Mouse (Mus musculus): ENCODE results near the gene Mroh7. TPM values are rescaled to one million over a fixed set of nuclear protein-coding genes. Genes with fewer than 3 reads are reported as not detected.

The Mroh7 gene
- total RNA-seq, 4 experiments from 2014 or later: 1.0 to 5.1 (median 3.2) TPM

DNA sequence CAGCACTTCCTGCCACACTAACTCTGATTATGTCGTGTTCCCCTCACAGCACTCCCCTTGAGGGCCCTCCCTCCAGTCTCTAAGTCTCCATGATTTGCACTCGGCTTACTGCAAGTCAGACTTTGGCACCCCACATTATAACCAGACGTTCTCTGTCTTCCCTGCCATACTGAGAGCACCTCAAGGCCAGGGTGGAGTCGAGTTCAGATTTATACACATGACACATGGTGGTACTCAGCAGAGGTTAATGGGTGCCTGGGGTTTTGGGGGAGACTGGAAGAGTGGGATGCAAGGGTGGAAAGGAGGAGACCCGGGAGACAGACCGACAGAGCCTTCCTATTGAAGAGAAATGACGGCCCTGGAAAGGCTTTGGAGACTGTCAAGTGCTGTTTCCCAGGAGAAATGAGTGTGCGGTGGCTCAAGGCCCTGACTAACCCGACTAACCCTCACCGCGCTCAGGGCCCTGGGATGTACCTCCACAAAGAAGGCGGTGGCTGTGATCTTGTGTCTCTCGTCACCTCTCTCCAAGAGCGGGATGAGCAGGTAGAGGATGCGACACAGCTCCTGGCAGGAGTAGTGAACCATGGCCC lies 36.8 kb downstream of the Mroh7 start:
- no peak for DNase-seq

GRCm38 (mm10) chr4:106688636-106689296 lies 42.0 kb downstream of the Mroh7 start:
- no peak for DNase-seq

DNA sequence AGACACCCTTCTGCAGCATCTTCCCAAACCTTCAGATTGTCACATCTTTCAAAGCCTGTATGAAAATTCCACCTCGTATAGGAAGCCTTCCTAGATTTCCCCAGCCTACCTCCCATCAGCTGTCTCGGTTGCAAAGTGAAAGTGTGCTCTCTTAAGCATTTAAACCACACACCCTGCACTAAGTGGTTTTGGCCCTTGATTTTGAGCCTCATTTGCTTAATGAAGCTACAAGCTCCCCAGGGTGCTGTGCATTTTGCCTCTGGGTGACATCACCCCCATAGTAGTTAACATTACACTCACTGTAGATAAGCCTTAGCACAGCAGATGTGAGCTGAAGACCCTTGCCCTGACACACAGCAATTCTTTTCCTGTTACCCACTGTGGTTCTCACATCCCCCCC lies 49.8 kb downstream of the Mroh7 start:
- DNase-seq: no peak

- DNase-seq: no peak
Observed at GRCm38 (mm10) chr4:106679152-106679551, 51.6 kb downstream of the Mroh7 start.

DNA sequence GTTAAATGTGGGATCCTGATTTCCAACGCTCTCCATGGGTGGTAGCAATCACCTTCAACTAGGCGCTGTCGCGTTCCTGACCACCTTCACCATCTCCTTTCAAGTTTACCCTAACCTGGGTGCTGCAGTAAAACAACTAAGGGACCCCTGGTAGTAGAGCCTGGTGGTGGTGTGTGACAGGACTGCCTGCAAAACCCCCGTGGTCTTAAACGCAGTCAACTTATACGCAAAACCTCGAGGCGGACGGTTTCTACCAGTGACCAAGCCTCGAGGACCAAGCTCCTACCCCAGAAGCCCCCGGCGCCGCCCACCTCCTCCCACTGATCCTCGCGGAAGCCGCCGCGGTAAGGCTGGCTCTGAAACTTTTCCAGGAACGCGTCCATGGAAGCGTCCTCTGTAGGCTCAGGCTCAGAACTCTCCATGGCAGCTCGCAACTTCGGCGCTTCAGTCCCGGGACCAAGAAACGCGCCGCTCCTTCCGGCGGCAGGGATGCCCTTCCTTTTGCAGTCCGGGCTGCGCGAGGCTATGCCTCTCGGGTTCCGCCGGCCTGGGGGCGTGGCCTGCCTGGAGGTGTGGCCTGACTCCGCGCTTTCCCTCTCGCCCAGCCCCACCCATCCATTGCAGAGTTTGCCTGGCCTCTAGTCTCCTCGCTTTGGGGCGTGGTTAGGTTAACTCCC lies 52.1 kb downstream of the Mroh7 start, which contains the start of gene Ttc4:
Gene Ttc4, minus strand, starts transcription at position 503 of the 677 bp plus-strand sequence.
- peak; percentile 82 for DNase-seq

- no peak for DNase-seq
Observed at GRCm38 (mm10) chr4:106676749-106677148, 54.0 kb downstream of the Mroh7 start.

- DNase-seq: no peak
Observed at GRCm38 (mm10) chr4:106666546-106666945, 64.2 kb downstream of the Mroh7 start.

DNA sequence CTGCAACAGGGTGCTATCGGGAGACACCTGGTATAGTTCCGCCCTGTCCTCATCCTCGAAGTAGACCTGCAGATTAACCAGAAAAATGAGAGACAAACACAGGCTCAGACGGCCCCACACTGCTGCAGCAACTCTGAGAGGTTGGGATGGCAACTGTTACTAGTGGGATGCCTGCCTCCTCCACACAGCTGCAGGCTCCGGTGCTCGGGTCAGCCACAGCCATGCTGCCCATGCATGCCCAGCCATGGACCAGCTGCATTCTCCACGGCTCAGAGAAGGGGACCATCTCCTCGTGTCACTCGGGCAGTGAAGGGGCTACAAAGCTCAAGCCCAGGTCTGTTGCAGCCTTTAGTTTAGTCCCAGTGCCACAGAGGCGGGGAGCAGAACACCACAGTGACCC lies 65.1 kb downstream of the Mroh7 start:
- no peak for DNase-seq

GRCm38 (mm10) chr4:106665269-106665668 lies 65.5 kb downstream of the Mroh7 start:
- no peak for DNase-seq

DNA sequence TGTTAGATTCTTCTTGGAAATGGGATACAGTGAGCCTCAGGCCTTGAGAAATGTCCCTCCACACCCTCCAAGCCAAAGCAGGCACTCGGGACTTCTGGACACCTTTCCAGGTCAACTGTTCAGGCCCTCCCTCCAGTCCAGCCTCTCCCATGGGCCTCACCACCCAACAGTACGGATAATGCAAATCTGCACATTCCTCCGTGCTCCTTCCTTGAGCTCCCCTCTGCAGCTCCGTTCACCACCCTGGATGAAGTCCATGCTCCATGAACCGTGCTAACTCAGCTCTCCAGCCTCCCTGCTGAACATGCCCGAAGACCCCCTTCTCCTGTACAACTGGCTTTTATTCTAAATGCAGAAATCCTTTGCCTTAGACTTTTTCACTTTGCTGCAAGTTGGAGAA lies 66.0 kb downstream of the Mroh7 start:
- no peak for DNase-seq

GRCm38 (mm10) chr4:106663956-106664470 lies 66.7 kb downstream of the Mroh7 start:
- DNase-seq: no peak

- DNase-seq: no peak
Observed at GRCm38 (mm10) chr4:106655681-106656080, 75.0 kb downstream of the Mroh7 start.

- DNase-seq: no peak
Observed at GRCm38 (mm10) chr4:106653051-106653450, 77.7 kb downstream of the Mroh7 start.

DNA sequence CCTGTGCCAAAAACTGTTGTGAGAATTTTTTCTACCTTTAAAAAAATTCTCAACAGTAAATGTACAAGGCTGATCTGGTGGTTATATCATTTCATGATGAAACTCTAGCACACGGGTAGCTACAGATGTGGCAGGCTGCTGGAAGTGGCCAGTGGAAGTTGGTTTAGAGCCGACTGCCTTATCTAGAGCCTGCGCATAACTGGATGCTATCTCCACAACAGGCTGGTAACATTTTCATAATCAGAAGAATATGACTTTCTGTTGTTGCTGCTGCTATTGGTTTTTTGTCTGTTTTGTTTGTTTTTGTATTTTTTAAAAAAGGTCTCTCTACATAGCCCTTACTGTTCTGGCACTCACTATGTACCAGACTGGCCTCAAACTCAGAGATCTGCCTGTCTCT lies 78.2 kb downstream of the Mroh7 start:
- no peak for DNase-seq

DNA sequence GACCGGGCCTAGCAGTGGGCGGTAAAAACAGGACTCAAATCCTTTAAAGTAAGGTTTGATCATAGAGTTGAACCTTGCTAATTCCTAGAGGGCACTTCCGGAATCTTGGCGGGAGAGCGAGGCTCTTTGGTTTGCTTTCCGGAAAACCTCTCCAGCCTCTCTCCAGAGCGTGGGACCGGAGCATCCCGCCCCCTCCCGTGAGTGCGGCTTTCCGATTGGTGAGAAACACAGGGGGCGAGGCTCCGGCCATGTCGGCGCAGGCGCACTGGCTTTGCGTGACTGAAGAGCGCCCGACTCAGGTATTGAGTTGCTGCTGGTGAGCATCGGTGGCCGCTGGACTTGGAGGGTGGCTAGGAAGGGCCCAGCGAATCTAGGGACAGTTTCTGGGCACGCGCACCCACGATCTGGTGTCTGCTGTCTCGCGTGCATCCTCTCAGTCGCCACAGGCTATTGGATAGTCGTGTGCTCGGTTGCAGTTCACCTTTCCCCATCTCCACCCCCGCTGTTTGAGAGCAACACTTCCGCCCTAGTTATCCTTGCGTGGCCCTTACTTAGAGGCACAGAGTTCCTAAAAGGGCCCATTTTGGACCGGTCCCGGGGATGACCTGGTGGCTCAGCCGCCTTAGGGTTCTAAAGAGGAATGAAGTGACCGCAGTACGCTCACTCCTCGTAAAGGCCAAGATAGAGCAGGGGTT lies 79.7 kb downstream of the Mroh7 start, which contains the start of gene Pars2:
Gene Pars2, plus strand, starts transcription at position 237 of the 695 bp plus-strand sequence.
- peak; percentile 97 for DNase-seq

- no peak for DNase-seq
Observed at GRCm38 (mm10) chr4:106647137-106647536, 83.6 kb downstream of the Mroh7 start.

DNA sequence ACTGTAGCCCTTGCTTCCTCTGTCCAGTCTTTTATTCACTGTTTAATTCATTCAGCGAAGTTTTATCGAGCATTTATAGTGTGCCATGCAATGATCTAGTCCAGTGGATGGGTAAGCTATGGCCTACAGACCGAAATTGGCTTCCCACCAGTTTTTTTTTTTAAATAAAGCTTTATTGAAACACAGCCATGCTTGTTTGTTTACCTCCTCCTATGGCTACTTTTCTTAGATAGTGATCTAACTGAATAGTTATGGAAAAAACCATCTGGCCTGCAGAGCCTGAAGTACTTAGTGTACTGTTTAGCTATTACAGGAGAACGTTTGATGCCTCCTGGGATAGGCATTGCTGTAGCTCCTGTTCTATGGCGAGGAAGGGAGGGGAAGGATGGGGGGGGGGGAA lies 84.9 kb downstream of the Mroh7 start:
- no peak for DNase-seq

DNA sequence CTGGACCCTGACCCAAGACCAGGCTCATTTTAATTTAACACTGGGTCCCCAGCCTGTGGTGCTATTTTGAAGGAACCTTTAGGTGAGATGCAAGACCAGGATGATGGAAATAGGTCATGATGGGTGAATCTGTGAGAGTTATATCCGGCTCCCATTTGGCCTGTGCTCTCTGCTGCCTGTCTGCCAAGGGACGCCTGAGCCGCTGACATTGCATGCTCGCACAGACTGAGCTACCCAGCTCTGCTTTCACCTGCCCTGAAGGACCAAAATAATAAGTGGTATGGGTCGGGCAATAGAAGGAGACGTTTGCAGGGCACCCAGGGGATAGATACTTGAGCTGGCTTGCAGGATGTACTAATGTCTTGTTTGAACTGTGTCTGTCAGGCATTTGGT lies 86.5 kb downstream of the Mroh7 start:
- DNase-seq: no peak

GRCm38 (mm10) chr4:106643483-106644217 lies 87.1 kb downstream of the Mroh7 start:
- DNase-seq: no peak

GRCm38 (mm10) chr4:106634086-106634479 lies 96.6 kb downstream of the Mroh7 start:
- no peak for DNase-seq

- no peak for DNase-seq
Observed at GRCm38 (mm10) chr4:106633281-106634085, 97.2 kb downstream of the Mroh7 start.

All from adrenal gland, adult 8-10 months (tissue).